Mouse (Mus musculus) ovary, postnatal 14 days (tissue): ENCODE measurements around the gene Tmprss15.
A peak's percentile ranks its signal among the peaks of the same experiment; 100 is the strongest.

Experiments
- DNase-seq: peaks from one replicate; pipeline ENCODE4 v3.0.0; 2022; ENCODE audit warnings: low spot score

Gene Tmprss15

DNA sequence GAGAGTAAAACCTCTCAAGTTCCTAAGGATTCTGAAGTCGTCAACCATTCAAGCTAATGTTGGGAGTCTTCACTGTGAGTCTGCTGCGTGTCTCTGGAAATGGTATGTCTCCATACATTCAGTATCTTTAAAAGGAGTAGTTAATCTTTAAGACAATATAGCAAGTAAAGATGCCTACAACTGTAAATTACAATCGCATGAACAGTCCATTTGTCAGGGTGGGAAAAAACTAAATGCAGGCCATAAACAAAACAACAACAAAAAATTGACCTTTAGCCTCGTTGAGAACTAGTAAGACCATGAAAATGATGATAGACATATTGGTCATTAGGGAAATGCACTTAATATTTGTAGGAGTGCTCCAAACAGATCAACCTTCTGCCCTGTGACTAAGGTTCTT is at the start of gene Tmprss15:
TSS of gene Tmprss15 (minus strand) at position 101 of the 400 bp plus-strand sequence.
- DNase-seq, result no peak

DNA sequence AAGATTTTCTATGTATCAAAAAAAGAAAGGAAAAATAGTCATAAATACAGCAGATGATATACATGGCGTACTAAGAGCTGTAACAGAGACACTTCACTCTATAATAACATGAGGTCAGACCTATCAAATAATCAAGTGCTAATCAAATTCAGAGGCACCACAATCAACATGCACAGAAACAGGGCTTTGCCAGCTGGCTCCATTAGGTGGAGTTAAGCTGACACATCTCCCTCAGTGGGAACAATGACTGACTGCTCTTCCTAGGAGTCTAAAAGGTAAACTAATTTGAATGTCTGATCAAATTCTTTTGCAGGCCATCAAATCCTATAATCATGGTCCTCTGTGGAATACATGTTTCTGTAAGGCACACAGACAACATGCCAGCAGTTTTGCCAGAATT is 24.0 kb upstream of the Tmprss15 start:
- DNase-seq, result no peak

DNA sequence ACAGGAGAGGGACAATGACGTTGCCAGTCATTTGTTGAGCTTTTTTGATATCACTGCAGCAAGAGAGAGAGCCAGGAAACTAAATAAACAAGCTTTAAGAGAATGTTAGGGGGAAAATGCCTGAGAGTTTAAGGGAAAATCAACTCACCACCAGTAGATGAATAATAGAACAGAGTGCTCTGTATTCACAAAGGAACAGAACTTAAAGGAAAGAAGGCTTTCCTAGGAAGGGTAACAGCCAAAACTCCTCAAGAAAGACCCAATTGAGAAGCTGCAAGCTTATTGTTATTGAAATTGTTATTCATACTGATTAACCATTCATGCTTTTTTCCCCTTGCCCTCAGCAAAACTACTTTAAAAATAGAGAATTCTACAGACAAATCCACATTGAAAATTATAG is 18.6 kb upstream of the Tmprss15 start:
- no peak for DNase-seq

DNA sequence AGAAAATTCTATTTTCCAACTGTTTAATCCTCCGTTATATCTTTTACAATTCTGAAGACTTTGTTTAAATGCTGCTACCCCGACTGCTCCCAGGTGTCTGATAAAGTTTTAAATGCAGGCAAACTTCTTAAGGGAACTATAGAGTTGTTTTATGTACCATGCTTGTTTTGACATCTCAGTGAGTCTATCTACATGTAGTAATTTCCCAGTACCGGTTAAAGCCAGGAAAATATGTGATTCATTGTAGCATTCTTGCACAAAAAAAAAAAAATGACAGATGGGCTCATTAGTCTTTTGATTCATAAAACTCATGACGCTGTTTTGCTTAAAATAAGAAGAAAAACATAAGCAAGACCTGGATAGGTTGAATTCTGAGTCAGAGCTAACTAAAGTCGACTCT is 18.1 kb upstream of the Tmprss15 start:
- no peak for DNase-seq

DNA sequence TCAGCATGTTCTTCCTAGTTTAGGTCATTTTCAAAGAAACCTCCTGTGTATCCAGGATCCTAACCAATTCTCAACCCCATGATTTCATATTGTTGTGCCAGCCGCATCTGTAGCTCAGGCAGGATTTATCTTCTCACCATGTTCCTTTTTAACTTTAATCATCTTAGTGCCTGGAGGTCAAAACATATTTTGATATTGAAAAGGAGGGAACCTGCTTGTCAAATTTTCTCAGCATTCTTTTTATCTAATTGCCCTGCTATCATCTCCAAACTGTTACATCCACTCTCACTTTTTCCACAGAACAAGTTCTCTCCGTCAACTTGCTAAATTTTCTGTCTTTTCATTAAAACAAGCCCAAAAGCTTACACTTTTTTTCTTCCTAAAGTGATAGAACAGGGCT is 9.4 kb upstream of the Tmprss15 start:
- DNase-seq, result no peak

DNA sequence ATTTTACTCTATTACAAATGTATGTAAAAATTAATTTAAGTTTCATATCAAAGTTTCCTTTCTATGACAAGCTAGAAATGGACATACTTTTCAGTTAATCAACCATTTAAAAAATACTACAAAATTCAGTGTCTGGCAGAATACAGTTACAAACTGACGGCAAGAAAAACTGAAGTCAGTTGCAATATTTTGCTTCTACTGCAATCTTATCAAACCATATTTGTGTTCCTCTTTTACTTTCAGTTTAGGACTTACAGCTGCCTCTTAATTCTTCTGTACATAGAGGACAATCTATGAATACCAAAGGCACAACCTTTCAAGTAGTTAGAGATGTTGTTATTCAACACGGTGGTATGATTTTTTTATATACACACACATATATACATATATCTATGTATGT is 7.4 kb upstream of the Tmprss15 start:
- DNase-seq, result no peak

DNA sequence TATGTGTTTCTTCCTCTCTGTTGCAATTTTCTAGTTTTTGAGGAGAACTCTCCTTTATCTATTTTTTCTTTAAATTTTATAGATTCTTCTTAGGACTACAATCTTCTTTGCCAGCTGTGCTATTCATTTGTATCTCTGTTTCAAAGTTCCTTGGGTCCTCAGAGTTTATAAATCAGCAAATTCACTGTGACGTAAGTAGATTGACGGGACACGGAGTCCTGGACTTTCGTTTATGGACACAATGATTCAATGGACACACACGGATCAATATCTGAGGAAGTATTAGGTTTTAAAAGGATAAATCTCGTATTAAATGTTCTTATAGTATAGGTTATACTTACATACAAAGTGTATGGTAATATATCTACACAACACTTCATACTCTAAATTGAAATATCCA is 4.3 kb downstream of the Tmprss15 start:
- DNase-seq, result no peak

DNA sequence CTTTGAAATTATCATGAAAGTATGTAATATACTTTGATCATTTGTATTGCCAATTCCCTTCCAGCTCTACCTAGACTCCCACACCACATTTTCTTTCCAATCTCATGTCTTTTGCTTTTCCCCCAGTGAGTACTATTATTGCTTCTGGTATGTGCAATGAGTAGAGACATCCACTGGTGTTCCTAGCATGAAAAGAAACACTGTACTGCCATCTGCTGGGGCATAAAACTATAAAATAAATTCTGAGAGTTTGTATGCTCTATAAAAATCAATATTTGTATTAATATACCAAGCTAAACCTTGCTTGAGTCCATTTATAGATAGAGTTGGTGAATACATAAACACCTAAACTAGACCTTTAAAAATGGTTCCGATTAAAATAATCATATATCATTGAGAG is 27.0 kb downstream of the Tmprss15 start:
- no peak for DNase-seq

DNA sequence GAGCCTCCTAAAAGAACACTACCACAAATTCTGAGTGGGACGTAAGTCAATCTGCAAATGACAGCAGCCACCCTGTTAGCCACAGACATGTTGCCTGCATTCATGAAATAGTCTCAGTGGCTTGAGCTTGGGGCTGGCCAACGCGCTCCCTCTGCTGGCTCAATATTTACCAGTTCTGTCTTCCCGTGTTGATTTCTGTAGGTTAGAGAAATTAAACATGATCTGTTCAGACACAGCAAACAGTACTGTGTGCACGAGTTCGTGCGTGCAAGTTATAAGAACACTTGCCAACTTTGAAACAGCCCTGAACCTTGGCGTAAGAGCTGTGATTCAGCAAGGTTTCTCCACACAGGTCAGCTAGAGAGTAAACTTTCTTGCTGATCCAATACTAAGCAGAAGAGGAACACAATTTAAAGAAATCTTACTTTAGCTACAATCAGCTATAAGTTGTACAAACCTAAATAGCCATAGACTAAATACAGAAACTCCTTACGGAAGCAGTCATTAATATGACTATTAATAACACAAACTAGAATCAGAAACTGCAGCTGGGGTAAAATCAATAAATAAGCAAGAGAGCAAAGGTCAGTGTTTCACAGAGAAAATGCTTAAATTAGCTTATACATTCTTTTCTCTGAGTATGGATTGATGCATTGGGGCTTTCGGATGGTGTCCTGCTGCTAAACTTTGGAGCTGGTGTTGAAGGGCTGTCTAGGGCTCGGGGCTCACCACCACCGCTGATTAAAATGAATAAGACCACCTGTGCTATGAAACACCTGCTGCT is 31.9 kb downstream of the Tmprss15 start:
- DNase-seq, result peak; percentile 1

DNA sequence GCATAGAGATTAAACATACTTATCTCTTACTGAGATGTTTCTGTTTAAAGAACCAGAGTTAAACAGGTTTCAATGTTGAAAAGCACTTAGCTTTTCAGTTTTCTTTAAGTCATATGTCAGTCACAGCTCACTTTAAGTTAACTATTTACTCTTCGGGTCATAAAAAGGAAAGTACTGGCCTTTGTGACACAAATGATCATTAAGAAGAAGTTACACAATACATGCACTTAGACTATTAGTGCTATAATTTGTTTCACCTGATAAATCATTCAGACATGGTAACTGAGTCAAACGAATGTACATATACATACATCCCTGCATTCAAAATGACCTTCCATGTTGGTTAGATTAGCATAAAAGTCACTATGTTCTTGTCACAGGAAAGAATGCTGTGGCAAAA is 58.3 kb downstream of the Tmprss15 start:
- DNase-seq, result no peak

DNA sequence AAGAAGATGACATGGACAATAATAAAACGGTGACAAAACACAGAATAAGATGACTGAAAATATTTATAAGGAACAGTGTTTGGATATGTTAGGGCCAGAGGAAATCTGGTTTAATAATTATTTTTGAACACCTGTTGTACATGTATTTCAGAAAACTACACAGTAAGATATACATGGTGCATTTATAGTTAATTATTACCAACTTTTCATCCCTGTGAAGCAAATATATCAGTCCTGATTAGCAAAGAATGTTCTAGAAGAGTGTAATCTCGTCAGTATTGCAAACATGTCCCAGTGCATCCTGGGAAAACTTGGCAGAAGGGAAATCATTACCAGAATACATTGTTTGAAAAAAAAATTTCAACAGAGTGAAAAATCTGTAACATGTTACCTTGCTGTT is 88.1 kb downstream of the Tmprss15 start:
- no peak for DNase-seq

DNA sequence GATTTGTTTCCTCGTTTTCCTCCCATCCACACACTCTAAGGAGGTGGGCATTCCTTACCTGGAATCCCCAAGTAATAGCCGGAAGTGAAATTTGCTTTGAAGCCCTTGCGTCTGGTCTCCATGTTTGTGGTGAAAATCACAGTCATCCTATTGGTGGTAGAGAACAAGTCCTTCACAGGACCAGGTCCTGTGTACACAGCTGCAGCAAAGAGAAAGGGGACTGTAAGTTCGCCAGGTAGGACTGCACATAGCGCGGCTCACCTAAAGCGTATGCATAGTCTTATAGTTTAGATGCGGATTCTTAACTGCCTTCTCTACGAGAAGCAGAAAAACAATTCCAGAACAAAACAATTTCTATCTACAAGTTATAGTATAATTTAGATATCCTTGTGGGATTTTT is 89.2 kb downstream of the Tmprss15 start:
- no peak for DNase-seq

DNA sequence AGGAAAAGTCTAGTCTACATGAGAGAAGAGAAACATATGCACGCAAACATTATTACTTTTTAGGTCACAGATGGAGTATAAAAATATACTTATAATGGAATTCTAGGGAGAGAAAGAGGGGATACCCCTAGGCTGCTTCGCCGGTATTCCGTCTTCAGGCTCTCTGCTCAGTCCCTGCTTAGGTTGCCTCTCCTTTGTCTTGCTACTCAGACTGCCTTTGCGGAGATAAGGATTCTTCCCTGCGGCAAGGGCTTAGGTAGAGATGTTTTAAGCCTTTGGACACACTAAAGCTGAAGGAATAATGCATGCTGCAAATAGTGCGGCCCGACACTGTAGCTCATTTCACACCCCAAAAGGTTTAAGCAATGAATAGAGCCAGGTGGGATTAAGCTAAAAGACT is 114.5 kb downstream of the Tmprss15 start:
- no peak for DNase-seq

DNA sequence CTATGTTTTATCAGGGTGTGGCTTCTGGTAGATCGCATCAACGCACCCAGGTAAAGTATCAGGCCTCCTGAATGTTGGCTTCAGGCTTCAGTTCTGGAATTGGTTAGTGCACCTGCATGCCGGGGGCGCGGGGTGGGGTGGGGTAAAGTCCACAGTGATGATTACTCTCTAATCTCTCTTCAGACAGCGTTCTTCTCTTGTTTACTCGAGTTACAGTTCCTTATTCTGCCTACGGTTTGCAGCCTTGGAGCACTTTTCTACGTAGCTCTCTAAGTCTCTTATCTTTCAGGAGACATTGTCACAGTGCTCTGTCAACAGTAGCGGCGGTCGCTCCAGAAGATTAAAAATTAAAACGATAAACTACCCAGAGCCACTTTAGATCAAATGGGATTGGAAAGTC is 116.8 kb downstream of the Tmprss15 start:
- no peak for DNase-seq

DNA sequence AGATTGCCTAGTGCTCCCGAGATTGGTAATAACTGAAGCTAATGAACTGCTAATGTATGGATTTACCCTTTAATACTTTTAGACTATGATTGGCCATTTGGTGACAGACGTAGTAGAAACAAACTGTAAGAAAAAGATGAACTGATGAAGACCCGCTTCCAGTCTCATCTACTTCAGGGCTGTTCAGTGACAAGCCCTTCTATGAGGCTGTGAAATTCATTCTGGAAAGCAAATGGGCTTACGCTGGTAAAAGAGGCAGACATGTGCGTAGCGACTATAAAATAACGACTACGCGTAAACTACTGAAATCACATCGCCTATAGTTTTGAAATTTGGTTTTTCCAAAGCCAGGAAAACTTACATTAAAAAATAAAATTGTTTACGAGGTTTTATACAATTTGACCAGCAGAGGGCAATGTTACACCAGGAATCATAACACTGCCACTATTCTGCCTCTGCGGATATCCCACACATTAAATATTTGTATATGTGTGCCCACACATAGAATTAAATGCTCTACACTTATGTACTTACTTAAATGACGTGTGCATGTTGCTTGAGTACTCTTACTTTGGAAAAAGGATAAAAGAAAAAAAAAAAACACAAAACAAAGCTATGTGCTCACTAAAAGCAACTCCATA is 121.7 kb downstream of the Tmprss15 start:
- DNase-seq, result peak; percentile 6

DNA sequence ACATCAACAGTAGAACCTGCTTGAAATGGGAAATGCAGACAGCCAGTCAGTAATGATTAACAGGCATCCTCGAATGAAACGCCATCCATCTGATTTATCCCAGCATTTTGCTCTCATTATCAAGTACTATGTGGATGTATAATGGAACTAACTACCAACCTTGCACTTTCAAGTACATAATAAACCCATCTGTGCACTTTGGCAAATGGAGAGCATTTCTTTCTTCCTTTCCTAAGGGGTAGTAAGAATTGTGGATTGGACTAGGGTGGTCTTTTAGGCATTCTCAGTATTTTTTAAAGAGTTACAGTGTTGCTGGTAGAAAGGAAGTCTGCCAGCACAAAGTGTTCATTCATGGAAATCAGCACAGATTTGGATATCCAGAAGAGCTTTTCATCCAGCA is 133.5 kb downstream of the Tmprss15 start:
- DNase-seq, result no peak

DNA sequence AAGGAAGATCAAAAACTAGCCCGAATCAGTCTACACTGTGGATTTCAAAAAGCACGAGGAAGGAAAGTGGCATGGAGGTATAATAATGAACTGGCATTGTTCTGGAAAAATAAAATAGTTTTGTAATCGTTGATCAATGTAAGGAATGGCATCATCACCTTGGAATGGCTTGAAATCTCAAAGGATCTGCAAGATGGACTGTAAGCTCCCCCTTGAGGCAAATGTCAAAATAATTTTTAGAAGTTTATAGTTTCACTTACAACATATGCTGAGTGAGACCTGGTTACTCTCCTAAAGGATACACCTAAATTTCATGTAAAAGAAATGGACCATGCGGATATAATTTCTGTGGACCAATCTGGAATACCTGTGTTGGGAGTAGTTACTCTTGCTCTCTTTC is 140.5 kb downstream of the Tmprss15 start:
- no peak for DNase-seq

DNA sequence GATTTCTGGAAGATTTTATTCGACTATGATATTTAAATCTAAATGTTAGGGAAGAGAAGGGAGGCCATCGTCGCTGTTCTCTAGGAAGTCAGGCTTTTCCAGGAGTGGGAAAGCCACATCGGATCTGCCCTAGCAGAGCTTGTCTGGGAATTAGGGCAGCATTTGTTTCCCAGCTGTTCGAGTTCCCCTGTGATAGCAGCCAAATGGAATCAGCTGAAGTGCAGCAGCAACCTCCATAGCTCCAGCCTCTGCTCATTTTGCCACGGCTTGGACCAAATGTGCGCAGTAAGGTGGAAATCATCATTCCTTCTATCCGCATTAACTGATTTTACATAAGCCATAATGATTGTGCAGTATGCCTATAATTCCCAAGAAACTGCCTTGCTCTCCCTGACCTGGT is 153.1 kb downstream of the Tmprss15 start:
- DNase-seq, result no peak

DNA sequence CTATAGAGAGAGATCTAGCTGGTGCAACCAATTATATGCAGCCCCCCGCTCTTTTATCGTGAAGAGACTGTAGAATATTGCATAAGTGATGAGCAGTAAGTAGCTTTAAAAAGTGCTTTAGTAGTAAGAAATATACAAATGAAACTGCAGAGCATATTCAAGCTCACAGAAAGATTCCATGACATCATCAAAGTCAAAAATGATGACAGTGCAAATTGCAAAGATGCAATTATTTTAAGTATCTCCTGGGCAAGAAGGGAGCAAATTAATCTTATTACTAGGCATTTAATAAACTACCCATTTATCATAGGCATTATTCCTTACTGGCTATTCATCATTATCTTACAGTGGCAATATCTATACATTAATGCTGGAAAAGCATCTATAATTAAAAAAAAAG is 156.6 kb downstream of the Tmprss15 start:
- no peak for DNase-seq

DNA sequence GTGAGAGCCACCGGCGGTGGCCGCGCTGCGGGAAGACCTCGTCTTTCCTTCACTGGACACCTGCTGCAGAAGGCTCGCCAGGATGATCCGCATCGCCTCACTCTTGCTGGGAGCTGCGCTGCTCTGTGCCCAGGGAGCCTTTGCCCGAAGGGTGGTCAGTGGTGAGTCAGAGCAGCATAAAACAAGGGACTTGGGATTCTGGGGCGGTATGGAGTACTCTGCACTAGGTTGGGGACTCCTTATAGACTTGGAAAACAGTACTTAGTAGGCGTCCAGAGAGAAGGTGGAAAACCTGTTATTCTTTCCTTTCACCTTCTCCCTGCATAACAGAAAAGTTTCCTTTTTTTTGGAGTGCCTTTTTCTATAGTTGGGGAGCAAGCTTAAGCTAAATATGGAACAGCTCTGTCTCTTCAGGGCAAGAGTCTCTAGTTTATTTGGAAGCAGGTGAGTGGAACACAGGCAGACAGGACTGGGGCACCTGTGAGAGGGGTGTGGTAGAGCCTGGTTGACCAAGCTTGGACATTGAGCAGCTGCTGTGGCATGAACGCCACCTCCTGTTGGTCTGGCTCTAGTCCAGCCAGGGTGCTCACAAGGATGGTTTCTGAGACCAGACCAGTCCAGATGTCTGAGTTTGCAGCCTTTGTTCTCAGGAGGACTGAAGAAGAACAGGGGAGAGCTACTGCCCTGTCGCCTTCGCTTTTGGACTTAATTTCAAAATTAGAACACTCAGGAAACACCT is 159.4 kb downstream of the Tmprss15 start:
- no peak for DNase-seq

DNA sequence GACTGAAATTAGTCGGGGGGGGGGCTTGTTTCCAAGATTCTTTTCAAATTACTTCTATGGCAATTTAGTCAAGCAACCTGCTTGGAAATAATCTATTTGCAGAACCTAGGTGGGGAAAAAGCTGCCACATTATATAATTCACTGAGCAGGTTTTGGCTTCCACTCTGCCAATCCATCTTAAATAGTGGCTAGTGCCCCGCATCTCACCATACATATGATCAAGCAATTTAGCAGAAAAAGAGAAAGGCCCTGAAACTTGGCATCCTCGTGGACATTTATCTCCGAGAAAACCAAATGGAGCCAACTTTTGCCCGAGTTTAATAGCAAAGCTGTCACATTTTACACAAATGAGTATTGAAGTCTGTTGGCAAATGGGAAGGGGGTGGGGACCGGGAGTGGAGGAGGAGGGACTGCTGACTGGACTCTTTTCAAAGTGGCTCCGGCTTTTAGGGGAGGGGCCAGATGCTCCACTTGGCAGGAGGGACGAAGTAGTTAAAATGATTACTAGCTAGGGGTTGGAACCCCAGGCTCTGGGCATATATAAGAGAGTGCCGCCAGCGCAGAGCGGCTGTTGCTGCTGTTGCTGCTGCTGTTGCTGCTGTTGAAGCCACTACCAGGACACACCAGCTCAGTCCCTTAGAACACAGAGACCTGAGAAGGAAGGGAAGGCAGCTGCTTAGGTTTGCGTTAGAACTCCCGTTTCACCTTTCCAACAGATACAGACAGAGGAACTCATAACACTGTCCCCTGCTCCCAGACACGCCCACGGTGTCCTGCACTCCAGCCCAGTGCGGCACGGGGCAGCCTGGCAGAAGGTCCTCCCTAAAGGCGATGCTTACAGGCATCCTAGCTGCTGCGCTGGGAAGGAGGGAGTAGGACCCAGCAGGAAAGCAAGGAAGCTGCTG is 160.3 kb downstream of the Tmprss15 start, which contains the start of gene Chodl:
TSS of gene Chodl (plus strand) at position 567 of the 905 bp plus-strand sequence.
- DNase-seq, result no peak

DNA sequence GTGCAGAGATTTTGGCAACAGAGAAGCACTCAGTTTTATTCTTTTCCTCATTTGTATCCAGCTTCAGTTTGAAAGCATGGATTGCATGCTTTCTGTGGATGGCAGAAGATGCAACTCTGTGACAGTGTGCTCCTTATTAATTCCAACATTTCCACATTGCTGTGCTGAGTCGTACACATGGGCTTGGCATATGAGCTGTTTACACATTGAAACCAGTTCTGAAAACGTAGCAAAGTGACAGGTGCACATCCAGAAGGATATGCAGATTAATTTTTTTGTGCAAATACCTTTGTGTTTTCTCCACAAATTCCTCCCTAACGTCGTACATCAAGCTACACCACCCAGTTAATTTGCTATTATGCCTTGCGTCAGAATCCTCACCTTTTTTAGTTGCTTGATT is 168.3 kb downstream of the Tmprss15 start:
- DNase-seq, result no peak
